19 mouse cellular contexts compared by ENCODE assay signal in the genomic region with DNA sequence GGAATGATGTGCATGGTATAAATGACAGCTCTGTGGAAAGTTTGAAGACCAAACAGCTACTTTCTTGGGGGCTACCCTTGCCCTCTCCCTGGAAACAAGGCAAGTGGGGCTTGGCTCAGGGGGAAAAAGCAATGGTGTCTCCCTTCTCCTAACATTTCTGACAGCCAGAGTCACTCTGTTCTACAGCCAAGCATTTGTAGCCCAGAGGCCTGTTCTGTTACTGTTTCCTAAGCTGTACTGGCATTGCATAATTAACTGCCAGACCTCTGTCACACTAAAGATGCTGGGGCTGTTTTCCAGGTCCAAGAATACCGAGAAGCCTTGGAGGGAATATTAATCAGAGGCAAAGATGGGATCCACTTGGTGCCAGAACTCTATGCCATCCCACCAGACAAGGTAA. TPM values are rescaled to one million over a fixed set of nuclear protein-coding genes. Genes with fewer than 3 reads are reported as not detected.
DNase-seq lines count a peak whose midpoint lies in the region; ATAC-seq and TF ChIP-seq lines count a peak whose summit lies in the region.
"Had no signal": no experiment of that assay in that cellular context is flagged by ENCODE, and none has a peak within 500 bp of the region (broad histone marks: within the 10 kb centered on the region; RNA-seq: fewer than 3 reads in every experiment).

No protein-coding gene starts in this region.

- H3K4me3 ChIP-seq in brown adipose tissue, adult 24 weeks (ENCODE audit: insufficient read depth, low read depth, low read length) = no peak overlapping the region
- no peak overlapping the region for H3K4me3 ChIP-seq in midbrain, postnatal 0 days (ENCODE audit: low read depth, low read length)
- H3K4me3 ChIP-seq: embryonic facial prominence, embryonic 12.5 days; forebrain, embryonic 12.5 days; heart, adult 2 months; heart, embryonic 15.5 days had no signal

- H3K9ac ChIP-seq in midbrain, postnatal 0 days (replicated peaks; ENCODE audit: low read length, poor library complexity, severe bottlenecking) = no peak overlapping the region
- H3K9ac ChIP-seq: embryonic facial prominence, embryonic 12.5 days; forebrain, embryonic 12.5 days; heart, embryonic 15.5 days; hindbrain, embryonic 14.5 days had no signal

- H3K36me3 ChIP-seq in midbrain, postnatal 0 days (ENCODE audit: insufficient read depth, low read length) = no peaks in the 10 kb centered on the region

- H3K27me3 ChIP-seq in midbrain, postnatal 0 days (ENCODE audit: insufficient read depth, low read length) = 0 out of 2 replicates have a peak, but pooled peaks cover 5% of the 10 kb centered on the region
- H3K27me3 ChIP-seq: heart, embryonic 15.5 days had no signal

- peak; percentile 11 for DNase-seq in kidney, adult 9 months
- no peak for DNase-seq in kidney, postnatal 25 days
- DNase-seq in adipocyte (ENCODE audit: low spot score) = peak; percentile 85
- DNase-seq in lung, postnatal 36 days = peak; percentile 15
- no peak for DNase-seq in midbrain, postnatal 0 days (ENCODE audit: low spot score)
- DNase-seq: adrenal gland, postnatal 25 days; cerebellum, adult 11-12 months; cerebellum, adult 9-10 months; cerebellum, postnatal 25 days; gastrocnemius, postnatal 10 days; heart, adult 2 months; heart, postnatal 14 days had no signal

- no peak overlapping the region for H3K4me2 ChIP-seq in midbrain, postnatal 0 days (ENCODE audit: low read depth, low read length, poor library complexity, severe bottlenecking)
- H3K4me2 ChIP-seq: embryonic facial prominence, embryonic 12.5 days; forebrain, embryonic 12.5 days; heart, embryonic 11.5 days; heart, embryonic 15.5 days; hindbrain, embryonic 14.5 days had no signal

- no peak for TF ChIP-seq CTCF in midbrain, postnatal 0 days (IDR thresholded peaks at IDR 0.05)

- no peak for ATAC-seq in midbrain, postnatal 0 days (ENCODE audit: low FRiP score)
- ATAC-seq: forebrain, embryonic 16.5 days had no signal

- H3K9me3 ChIP-seq in midbrain, postnatal 0 days (ENCODE audit: low read length) = no peaks in the 10 kb centered on the region
- H3K9me3 ChIP-seq: embryonic facial prominence, embryonic 12.5 days; forebrain, embryonic 12.5 days; heart, embryonic 15.5 days had no signal

- peak overlapping the region; percentile 66 for H3K27ac ChIP-seq in brown adipose tissue, adult 24 weeks (replicated peaks; ENCODE audit: low read depth, low read length)
- no peak overlapping the region for H3K27ac ChIP-seq in midbrain, postnatal 0 days (ENCODE audit: low read depth, low read length)
- H3K27ac ChIP-seq: embryonic facial prominence, embryonic 12.5 days; forebrain, embryonic 12.5 days; heart, adult 2 months; heart, embryonic 15.5 days; hindbrain, embryonic 14.5 days had no signal

- no peaks in the 10 kb centered on the region for H3K4me1 ChIP-seq in brown adipose tissue, adult 24 weeks (ENCODE audit: control insufficient read depth, insufficient read depth, insufficient read length, low read length)
- no peaks in the 10 kb centered on the region for H3K4me1 ChIP-seq in midbrain, postnatal 0 days (ENCODE audit: insufficient read depth, low read length)
- H3K4me1 ChIP-seq: embryonic facial prominence, embryonic 12.5 days; forebrain, embryonic 12.5 days; heart, embryonic 15.5 days had no signal

- 57% methylated on average over 1 of the region's 1 CpGs for WGBS in midbrain, postnatal 0 days

RNA-seq across cellular contexts. Expression of a gene that starts 46.9 kb away (rescaled TPM):
- 24.8 and 31.7 TPM in 2 replicates for polyA plus RNA-seq in brown adipose tissue, adult 24 weeks (2012; ENCODE audit: insufficient read depth, insufficient read length, missing spikeins)
- total RNA-seq in midbrain, postnatal 0 days (2014; rRNA removed) = 16.3 and 19.3 TPM in 2 replicates
- polyA plus RNA-seq in midbrain, postnatal 0 days (2015; fragmentation: Nextera tagmentation; extraction: Ambion mirVana) = 6.3 and 8.2 TPM in 2 replicates

Comparison
In these comparisons a context has a peak if more than half of its experiments do, and no peak if none do; other contexts are left out.
1. DNase-seq: peak in kidney, adult 9 months (single experiment), adipocyte (single experiment) and lung, postnatal 36 days (single experiment); none in kidney, postnatal 25 days (0 of 2) and midbrain, postnatal 0 days (single experiment).